Mouse (Mus musculus): ENCODE data around the gene Lipc.

- TF ChIP-seq CTCF (IDR thresholded peaks at IDR 0.05; ENCODE audit: low read depth, low read length) (no peak), POLR2A (IDR thresholded peaks at IDR 0.05; ENCODE audit: extremely low read depth, insufficient read depth, low read length) (no peak)
Observed at GRCm38 (mm10) chr9:70915356-70915685, 36.7 kb downstream of the Lipc start.
